Mouse (Mus musculus) layer of hippocampus, adult 9-11 months (tissue): ENCODE measurements at regions not wholly inside any gene's neighbourhood (a gene's known extent, or its start where the extent isn't known, plus 50 kb on each side); places are given as distances from the start of the nearest gene placed in this dataset.
A peak's percentile ranks its signal among the peaks of the same experiment; 100 is the strongest.

Experiments
- DNase-seq: peaks from one replicate; pipeline ENCODE4 v3.0.0; 2022

GRCm38 (mm10) chr3:117520461-117520860 is 54.2 kb upstream of the Plppr5 start:
- no peak for DNase-seq

DNA sequence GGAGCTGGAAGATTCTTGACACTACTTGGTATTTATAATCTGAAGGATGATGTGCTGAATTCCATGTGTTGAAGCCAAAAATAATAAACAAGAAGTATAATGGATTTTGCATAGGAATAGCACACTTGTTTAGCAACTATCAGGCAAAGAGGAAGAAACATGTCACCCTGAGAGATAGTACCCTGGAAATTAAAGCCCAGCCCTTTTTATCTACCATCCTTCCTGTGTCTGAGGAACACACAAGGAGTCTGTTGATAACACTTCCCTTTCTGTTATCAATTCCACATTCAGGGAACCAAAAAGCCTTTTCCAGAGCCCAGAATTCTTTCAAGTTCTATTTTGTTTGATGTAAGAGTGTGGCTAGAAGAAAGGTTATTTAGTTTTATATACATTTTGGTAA is 66.5 kb upstream of the Plppr5 start:
- no peak for DNase-seq

DNA sequence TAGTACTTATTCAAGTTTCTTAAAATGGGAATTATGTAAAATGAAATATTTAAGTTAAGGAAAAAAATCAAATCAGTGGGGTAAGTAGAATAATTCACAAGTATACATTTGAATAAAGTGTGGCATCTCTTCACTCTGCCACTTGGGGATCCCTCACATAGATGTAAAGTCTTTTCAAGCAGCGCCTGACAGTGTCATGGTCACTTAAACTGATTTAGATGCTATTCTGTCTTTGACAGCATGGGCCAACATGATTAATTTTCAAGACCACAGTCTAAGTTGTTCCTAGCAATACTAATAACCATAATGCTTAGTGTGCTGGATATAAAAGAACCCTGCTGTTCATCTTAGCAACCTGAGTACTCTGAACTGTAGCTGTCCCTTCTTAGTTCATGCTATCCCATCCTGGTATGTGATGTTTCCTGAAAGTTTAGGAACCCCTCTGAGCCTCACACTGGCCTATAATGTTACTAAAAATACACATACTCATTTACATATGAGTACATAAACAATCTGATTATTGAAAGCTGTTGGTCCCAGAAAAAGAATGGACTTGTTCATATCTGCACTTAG is 68.4 kb upstream of the Plppr5 start:
- DNase-seq, result no peak

DNA sequence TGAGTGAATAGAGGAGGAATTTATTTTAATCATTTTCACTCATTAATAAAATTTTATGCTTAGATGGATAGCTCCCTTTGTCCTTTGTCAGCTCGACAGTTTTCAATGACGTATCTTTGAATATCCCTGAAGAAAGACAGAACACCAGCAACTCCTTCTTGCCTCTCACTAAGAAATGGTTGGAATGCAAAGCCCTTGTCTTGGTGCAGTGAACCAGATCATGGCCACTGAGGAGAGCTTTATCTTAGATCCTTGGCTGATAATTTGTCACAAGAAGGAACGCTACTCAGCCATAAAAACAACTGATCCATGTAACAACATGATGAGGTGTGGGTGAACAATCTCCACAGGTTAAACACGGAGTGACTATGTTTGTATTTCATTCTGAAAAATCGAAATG is 73.5 kb upstream of the Plppr5 start:
- DNase-seq, result no peak

DNA sequence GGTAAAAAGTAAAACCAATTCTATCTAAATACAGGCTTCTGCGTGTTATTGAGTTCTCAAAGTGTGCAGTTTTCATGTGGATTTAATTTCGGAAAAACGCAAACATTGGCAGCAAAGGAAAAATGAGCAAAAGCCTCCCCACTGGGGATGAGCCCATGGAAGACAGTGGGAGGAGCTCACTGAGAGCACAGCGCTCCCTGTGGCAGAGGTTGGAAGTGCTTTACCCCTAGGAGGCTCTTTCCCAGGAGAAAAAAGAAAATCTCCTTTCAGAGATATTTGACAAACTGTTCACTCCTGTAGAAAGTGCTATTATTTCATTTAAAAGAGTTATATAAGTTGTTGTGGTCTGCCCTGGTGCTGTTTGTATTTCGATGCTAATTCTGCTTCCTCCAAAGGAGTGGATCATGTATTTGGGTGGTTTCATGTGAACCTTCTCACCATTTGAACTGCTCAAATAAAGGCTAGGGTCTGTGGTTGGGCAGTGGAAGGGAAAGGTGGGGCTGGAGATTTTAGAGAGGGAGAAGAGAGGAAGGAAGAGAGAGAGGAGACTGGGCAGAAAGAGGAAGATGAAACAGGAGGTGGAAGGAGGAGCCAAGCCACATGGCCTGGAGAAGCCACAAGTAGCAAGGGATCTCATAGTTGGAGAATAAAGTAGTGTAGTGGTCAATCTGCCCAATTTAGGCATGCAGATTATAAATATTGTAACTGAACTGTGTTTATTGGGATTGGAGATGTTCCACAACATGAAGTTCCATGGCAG is 76.3 kb upstream of the Plppr5 start:
- no peak for DNase-seq

DNA sequence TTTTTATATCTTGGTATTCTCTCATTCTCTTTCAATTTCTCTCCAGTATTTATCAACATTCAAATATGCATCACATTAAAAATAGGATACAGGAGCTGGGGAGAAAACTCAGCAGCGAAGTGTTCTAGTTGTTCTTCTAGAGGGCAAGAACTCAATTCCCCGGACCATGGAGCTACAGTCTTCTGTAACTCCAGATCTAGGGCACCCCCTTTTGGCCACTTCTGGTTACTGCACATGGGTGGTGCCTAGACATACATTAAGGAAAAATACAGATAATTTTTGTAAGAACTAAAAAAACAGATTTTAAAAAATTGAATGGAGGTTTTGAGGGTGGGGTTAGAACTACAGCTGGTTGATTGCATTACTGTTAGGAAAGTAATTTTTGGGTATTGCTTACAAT is 80.5 kb upstream of the Plppr5 start:
- peak; percentile 10 for DNase-seq

DNA sequence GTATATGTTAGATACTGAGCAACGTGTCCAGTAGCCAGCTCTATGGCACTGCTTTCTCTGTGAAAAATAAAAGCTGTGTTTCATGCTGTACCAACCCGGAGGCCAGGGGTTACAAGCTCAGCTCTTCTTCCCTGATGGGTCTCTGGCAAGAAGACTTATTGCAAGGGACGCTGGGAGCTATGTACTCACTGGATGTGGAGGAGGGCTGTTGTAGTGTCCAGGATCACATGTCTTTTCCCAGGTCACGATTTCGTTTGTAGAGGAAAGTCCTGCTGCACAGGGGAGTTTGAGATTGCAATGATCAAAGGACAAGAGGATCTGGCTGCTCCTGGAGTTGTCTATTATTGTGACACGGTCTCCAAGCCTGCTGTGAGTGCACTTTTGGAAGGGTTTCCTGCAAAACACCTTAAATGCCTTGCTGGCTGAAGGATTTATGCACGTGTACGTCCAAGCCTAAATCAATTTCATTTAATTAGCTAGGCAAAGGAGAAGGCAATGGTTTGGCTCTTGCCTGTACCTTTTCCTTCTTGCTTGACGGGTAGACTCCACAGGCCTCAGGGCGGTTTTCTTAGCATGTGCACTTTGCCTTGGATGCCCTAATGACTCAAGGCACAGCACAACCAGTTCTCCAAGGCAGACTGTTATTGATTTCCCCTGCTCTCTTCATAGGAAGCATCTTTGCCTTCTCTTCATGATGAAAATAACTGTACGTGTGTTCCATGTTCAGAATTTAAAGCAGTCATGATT is 87.2 kb upstream of the Plppr5 start:
- no peak for DNase-seq

DNA sequence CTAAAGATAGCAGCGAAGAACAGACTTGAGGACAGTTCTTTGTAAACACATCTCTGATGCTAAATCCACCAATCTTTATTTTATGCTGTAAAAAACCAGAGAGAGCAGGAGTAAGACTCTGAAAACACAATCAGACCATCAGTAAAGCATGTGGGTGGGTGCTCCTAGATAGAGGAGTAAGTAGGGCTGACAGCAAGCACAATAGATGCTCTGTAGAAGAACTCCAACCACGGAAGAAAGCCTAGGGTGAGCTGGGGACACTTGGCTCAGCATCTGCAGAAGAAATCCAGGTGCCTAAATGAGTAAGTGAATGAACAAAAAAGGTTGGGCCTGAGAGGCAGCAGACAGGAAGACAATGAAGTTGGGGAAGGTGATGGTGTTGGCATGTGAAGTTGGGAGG is 88.3 kb upstream of the Plppr5 start:
- no peak for DNase-seq

- peak; percentile 14 for DNase-seq
Measured at GRCm38 (mm10) chr3:117480131-117480530, 94.5 kb upstream of the Plppr5 start.

- DNase-seq, result no peak
Measured at GRCm38 (mm10) chr3:117459507-117459906, 98.8 kb upstream of the Plppr4 start.

- no peak for DNase-seq
Measured at GRCm38 (mm10) chr3:117450559-117450958, 89.9 kb upstream of the Plppr4 start.

DNA sequence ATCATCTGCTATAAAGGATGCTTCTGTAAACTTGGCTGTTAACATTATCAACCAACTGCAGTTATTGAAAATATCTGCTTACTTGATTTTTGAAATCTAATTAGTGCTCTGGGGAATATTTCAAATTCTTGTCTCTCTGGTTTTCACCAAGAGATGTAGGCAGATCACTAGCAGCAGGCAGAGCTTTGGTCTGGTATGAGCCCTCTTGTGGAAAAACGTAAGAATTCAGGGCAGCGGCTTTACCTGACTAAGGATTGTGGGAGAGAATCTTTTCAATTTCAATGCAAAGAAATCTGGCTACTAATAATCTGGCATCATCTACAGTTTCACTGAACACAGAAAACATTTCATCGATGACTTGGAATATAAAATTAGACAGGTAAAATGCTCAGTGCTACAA is 81.2 kb upstream of the Plppr4 start:
- DNase-seq, result peak; percentile 13

DNA sequence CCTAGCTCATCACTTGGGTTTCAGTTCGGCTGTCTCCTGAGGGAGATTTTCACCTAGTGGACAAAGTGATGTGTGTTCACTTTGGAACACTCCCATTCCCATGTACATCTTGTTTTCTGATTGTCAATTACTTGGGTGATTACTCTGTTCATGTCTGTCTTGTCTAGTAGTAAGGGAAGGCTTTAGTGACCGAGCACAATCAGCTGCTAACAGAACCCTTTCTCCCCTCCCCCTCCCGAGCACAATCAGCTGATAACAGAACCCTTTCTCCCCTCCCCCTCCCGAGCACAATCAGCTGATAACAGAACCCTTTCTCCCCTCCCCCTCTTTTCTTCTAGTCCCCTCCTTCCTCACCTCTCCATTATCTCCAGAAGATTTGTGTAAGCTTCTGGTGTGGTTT is 79.6 kb upstream of the Plppr4 start:
- DNase-seq, result no peak

GRCm38 (mm10) chr3:117438473-117439114 is 77.9 kb upstream of the Plppr4 start:
- peak; percentile 75 for DNase-seq

DNA sequence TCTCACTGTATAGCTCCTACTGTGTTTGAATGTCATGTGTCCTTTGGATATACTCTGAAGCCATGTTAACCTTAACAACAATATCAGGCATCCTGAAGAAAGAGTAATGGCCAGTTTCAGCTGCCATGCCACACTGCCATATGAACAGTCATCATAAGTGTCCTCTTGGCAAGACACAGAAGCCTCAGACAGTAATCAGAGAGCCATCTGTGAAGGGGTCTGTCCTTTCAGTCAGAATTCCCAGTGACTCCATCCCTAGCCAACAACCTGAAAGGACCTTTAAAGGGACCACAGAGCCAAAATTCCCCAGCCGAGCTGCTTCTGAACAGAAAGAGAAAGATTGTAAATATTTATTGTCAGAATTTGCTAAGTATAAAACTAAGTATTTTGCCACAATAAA is 63.9 kb upstream of the Plppr4 start:
- DNase-seq, result no peak

DNA sequence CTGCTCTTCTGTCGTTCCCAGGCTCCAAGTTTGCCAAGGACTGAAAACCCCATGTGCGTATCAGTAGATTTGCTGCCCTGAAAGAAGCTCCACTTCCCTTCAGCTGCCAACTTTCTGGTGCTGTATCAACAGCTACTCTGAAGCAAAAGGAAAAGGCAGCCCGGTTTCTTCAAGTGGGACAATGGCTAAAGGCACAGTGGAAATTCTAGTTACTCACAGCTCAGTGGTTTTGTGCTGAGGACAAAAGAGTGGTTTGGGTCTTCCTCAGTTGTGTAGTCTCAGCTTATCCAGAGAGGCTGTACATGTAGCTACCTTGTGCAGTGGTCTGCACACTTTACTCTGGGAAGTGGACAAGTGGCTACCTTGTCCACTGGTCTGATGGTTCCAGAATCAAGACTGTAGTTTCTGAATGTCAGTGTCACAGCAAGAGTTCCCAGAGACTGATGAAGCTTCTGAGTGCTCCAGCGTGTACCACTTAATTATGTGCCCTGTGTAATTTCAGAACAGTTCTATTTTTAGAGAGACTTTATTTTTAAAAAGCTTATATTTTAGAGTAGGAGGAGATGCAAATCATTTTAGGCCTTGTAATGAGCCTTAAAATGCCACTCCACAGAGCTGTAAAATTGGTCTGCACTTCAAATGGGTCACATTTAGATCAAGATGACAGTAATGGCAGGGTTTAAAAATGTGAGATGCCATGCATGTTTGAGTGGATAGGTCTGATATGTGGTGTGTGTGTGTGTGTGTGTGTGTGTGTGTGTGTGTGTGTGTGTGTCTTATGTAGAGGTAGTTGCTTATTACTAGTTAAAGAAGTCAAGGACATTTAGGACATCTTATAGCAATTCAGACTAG is 52.4 kb upstream of the Plppr4 start:
- no peak for DNase-seq
